Mouse (Mus musculus): ENCODE results near the gene Agpat4. TPM values are rescaled to one million over a fixed set of nuclear protein-coding genes. Genes with fewer than 3 reads are reported as not detected.
"Not testable (repeated sequence)": the region's sequence is repeated elsewhere in the genome, so short reads cannot be mapped to it uniquely, and the experiment has no call there.

Gene Agpat4
- polyA plus RNA-seq, 1 experiment from 2014 or later = 43.7 TPM

- DNase-seq (ENCODE audit: low spot score) = no peak
- peaks cover 16% of the 10 kb centered on the region for H3K36me3 ChIP-seq
- peak overlapping the region; percentile 61 for H3K27ac ChIP-seq (replicated peaks)
- H3K4me3 ChIP-seq = no peak overlapping the region
- H3K9me3 ChIP-seq (replicated peaks) = no peaks in the 10 kb centered on the region
- no peaks in the 10 kb centered on the region for H3K27me3 ChIP-seq (ENCODE audit: low read depth, poor library complexity, severe bottlenecking)
- H3K4me1 ChIP-seq = peaks cover 29% of the 10 kb centered on the region
- 77% methylated on average over 3 of the region's 3 CpGs for WGBS
These were observed 87.7 kb downstream of the Agpat4 start for GRCm38 (mm10) chr17:12206248-12206647.

- Histone ChIP-seq H3K36me3 (peaks cover 24% of the 10 kb centered on the region), H3K4me1 (peaks cover 29% of the 10 kb centered on the region), H3K27ac (replicated peaks) (0 out of 2 replicates have a peak overlapping the region, but pooled peaks have one; percentile 46), H3K27me3 (ENCODE audit: low read depth, poor library complexity, severe bottlenecking) (no peaks in the 10 kb centered on the region), H3K9me3 (replicated peaks) (no peaks in the 10 kb centered on the region), H3K4me3 (no peak overlapping the region)
- WGBS = 66% methylated on average over 1 of the region's 1 CpGs
- DNase-seq (ENCODE audit: low spot score) = no peak
These were observed 88.6 kb downstream of the Agpat4 start for GRCm38 (mm10) chr17:12207022-12207548.

DNA sequence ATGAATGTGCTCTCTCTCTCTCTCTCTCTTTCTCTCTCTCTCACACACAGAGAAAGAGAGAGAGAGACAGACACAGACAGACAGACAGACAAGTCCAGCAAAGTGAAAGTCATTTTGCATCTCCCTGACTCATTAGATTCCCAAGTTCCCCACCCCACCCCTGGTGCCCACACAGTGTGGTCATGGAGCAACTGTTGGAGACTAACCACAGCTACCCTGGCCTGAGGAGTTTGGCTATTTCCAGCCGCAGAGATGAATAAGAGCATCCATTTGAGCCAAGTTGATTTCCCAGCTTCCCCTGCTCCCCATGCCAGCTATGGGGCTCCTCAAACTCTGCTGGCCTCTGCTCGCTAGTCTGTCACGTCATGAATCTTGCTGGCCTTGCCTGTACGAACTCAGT lies 91.0 kb downstream of the Agpat4 start:
- peaks cover 22% of the 10 kb centered on the region for H3K4me1 ChIP-seq
- H3K4me3 ChIP-seq = no peak overlapping the region
- H3K9me3 ChIP-seq (replicated peaks) = no peaks in the 10 kb centered on the region
- no peak for DNase-seq (ENCODE audit: low spot score)
- no peaks in the 10 kb centered on the region for H3K27me3 ChIP-seq (ENCODE audit: low read depth, poor library complexity, severe bottlenecking)
- H3K36me3 ChIP-seq = peaks cover 45% of the 10 kb centered on the region
- WGBS = 90% methylated on average over 4 of the region's 4 CpGs
- no peak overlapping the region for H3K27ac ChIP-seq (replicated peaks)

DNA sequence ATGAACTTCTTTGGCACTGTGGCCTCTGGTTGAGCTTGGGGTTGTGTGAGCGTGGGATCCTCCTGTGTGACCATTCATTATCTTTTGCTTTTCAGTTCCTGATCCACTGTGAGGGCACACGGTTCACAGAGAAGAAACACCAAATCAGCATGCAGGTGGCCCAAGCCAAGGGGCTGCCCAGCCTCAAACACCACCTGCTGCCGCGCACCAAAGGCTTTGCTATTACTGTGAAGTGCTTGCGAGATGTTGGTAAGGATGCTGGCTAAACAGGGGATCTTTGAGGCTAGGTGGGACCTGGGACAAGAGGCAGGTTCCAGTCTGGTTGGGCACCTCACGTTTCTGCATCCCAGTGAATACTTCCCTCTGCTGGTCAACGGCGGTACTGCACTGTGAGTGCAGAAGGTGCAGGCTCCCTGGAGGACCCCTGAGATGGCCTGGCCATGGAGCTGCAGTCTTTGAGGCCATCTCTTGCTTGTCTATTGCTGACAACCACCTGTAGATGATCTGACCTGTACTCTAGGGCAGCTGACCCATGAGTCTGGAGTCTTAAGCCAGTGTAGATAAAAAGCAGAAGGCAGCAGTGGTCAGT lies 92.1 kb downstream of the Agpat4 start:
- Histone ChIP-seq H3K36me3 (peaks cover 57% of the 10 kb centered on the region), H3K27me3 (ENCODE audit: low read depth, poor library complexity, severe bottlenecking) (no peaks in the 10 kb centered on the region), H3K4me1 (peaks cover 14% of the 10 kb centered on the region), H3K27ac (replicated peaks) (no peak overlapping the region), H3K9me3 (replicated peaks) (no peaks in the 10 kb centered on the region), H3K4me3 (no peak overlapping the region)
- DNase-seq (ENCODE audit: low spot score) = peak; percentile 83
- 42% methylated on average over 8 of the region's 8 CpGs for whole genome bisulfite sequencing

DNA sequence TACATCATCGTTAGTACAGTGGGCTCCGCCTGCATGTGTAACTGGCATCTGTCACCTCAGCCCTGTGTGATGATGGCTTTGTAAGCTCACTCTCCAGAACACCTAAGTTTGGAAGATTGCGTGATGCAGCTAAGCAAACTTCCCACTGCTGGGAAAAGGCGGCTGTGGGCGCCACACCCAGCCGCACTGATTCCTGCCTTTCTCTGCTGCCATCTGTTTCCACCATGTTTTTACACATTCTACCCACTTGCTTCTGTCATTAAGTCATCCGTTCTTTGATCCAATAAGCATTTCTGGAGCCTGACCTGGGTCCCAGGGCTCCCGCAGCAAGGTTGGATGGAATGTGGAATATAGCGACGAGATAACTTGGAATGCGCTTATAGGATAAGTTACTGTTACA lies 93.4 kb downstream of the Agpat4 start:
- H3K4me3 ChIP-seq = no peak overlapping the region
- peaks cover 67% of the 10 kb centered on the region for H3K36me3 ChIP-seq
- WGBS = 96% methylated on average over 11 of the region's 11 CpGs
- DNase-seq (ENCODE audit: low spot score) = no peak
- no peaks in the 10 kb centered on the region for H3K9me3 ChIP-seq (replicated peaks)
- H3K27me3 ChIP-seq (ENCODE audit: low read depth, poor library complexity, severe bottlenecking) = no peaks in the 10 kb centered on the region
- no peak overlapping the region for H3K27ac ChIP-seq (replicated peaks)
- peaks cover 5% of the 10 kb centered on the region for H3K4me1 ChIP-seq

GRCm38 (mm10) chr17:12212341-12212740 lies 93.8 kb downstream of the Agpat4 start:
- H3K27ac ChIP-seq (replicated peaks) = no peak overlapping the region
- WGBS = 88% methylated on average over 6 of the region's 6 CpGs
- no peaks in the 10 kb centered on the region for H3K9me3 ChIP-seq (replicated peaks)
- no peak for DNase-seq (ENCODE audit: low spot score)
- peaks cover 72% of the 10 kb centered on the region for H3K36me3 ChIP-seq
- no peaks in the 10 kb centered on the region for H3K27me3 ChIP-seq (ENCODE audit: low read depth, poor library complexity, severe bottlenecking)
- no peak overlapping the region for H3K4me3 ChIP-seq
- H3K4me1 ChIP-seq = peaks cover under 1% of the 10 kb centered on the region; the same call in 1 of the 2 replicates

DNA sequence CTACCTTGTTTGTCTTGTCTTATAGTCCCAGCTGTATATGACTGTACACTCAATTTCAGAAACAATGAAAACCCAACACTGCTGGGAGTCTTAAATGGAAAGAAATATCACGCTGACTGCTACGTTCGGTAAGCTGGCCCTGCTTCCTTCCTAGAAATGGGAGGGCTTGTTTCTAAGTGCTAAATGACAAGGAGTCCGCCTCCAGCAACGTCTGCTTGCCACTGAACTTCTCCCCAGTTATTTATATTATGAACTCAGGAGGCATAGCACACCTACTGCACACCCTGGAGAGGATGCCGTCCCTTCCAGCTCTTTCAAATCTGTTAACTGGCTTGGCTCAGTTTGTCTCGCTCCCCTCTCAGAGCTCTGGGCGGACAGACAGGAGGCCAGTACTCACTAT lies 94.9 kb downstream of the Agpat4 start:
- Histone ChIP-seq H3K9me3 (replicated peaks) (no peaks in the 10 kb centered on the region), H3K4me1 (peaks cover 1% of the 10 kb centered on the region; the same call in 1 of the 2 replicates), H3K36me3 (peaks cover 83% of the 10 kb centered on the region), H3K4me3 (no peak overlapping the region), H3K27me3 (ENCODE audit: low read depth, poor library complexity, severe bottlenecking) (no peaks in the 10 kb centered on the region), H3K27ac (replicated peaks) (no peak overlapping the region)
- 92% methylated on average over 8 of the region's 8 CpGs for WGBS
- no peak for DNase-seq (ENCODE audit: low spot score)

- DNase-seq (ENCODE audit: low spot score) = no peak
- H3K9me3 ChIP-seq (replicated peaks) = no peaks in the 10 kb centered on the region
- H3K4me3 ChIP-seq = no peak overlapping the region
These were observed 97.7 kb downstream of the Agpat4 start for GRCm38 (mm10) chr17:12216224-12216623.

DNA sequence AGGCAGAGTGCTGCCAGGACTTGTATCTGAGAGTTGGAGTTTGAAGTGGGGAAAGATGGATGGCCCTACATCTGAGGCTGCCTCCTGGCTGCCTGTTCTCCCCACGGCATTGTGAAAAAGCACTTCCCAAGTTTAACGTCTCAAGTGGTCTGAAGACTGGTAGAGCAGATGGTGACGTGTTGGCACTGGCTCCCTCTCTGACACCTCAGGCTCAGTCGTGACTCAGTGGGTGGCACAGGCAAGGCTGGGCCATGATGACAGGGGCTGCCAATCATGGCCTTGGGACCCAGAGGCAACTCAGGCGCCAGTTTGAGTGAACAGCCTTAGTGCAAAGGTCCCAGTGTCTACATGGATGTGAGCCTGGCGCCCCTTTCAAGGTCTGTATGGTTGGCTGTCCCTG lies 103.4 kb downstream of the Agpat4 start:
- H3K27me3 ChIP-seq (ENCODE audit: low read depth, poor library complexity, severe bottlenecking) = no peaks in the 10 kb centered on the region
- peaks cover 3% of the 10 kb centered on the region; the same call in 1 of the 2 replicates for H3K4me1 ChIP-seq
- H3K4me3 ChIP-seq = no peak overlapping the region
- DNase-seq (ENCODE audit: low spot score) = no peak
- no peak overlapping the region for H3K27ac ChIP-seq (replicated peaks)
- no peaks in the 10 kb centered on the region for H3K9me3 ChIP-seq (replicated peaks)
- H3K36me3 ChIP-seq = peaks cover 78% of the 10 kb centered on the region
- WGBS = 85% methylated on average over 6 of the region's 6 CpGs

More at GRCm38 (mm10) chr17:12216224-12216623, 97.7 kb downstream of the Agpat4 start:
- no peak overlapping the region for H3K27ac ChIP-seq (replicated peaks)
- H3K27me3 ChIP-seq (ENCODE audit: low read depth, poor library complexity, severe bottlenecking) = no peaks in the 10 kb centered on the region
- 87% methylated on average over 6 of the region's 6 CpGs for WGBS
- H3K36me3 ChIP-seq = peaks cover 100% of the 10 kb centered on the region
- peaks cover 3% of the 10 kb centered on the region; the same call in 1 of the 2 replicates for H3K4me1 ChIP-seq

DNA sequence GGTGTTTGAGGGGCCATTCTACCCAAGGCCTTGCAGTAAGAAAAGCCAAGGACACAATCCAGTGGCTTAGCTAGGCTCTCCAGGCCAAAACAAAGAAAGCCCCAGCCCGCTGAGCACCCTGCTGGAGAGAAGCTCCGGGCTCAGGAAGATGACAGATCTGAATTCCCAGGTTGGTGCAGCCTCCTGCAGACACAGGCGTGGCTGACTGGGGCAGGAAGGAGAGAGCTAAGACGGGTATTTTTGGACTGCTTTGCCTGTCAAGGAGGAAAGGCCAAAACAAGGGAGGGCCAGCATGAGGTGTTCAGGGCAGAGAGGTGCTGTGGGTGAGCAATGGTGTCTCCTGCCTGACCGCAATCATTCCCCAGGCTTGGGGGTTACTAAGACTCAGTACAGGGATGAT lies 105.2 kb downstream of the Agpat4 start:
- Histone ChIP-seq H3K9me3 (replicated peaks) (no peaks in the 10 kb centered on the region), H3K4me1 (no peaks in the 10 kb centered on the region), H3K27ac (replicated peaks) (no peak overlapping the region), H3K27me3 (ENCODE audit: low read depth, poor library complexity, severe bottlenecking) (no peaks in the 10 kb centered on the region), H3K4me3 (no peak overlapping the region), H3K36me3 (peaks cover 78% of the 10 kb centered on the region)
- WGBS = 27% methylated on average over 5 of the region's 5 CpGs
- DNase-seq (ENCODE audit: low spot score) = no peak

DNA sequence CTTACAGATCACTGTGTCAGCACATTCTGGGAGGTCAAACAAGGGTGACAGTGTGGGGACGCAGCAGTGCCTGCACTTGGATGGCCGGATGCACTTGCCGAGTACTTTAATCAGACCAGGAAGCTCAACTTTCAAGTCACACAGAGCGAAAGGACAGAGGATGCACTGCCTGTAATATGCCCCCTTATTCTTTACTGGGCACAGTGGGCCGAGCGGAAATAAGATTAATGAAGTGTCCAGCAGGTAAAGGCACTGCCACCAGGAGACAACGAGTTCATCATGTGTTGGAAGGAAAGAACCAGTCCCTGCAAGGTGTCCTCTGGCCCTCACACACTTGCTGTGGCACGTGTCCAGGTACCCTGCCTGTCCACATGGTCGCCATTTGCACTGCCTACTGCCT lies 105.6 kb downstream of the Agpat4 start:
- Histone ChIP-seq H3K4me1 (no peaks in the 10 kb centered on the region), H3K36me3 (peaks cover 78% of the 10 kb centered on the region), H3K4me3 (no peak overlapping the region), H3K27me3 (ENCODE audit: low read depth, poor library complexity, severe bottlenecking) (no peaks in the 10 kb centered on the region), H3K9me3 (replicated peaks) (no peaks in the 10 kb centered on the region), H3K27ac (replicated peaks) (no peak overlapping the region)
- DNase-seq (ENCODE audit: low spot score) = no peak
- WGBS = 84% methylated on average over 9 of the region's 9 CpGs

DNA sequence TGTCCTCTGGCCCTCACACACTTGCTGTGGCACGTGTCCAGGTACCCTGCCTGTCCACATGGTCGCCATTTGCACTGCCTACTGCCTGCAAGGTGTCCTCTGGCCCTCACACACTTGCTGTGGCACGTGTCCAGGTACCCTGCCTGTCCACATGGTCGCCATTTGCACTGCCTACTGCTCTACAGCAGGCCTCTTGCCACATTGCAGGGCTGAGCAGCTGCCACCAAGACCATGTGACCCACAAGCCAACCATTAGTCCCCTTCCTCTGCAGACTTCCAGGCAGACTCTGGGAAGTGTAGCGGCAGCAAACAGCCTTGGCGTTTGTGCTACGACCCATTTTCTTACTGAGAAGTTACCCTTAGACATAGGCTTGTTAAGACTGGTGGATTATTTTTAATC lies 106.0 kb downstream of the Agpat4 start:
- H3K27me3 ChIP-seq (ENCODE audit: low read depth, poor library complexity, severe bottlenecking); H3K4me3 ChIP-seq; H3K9me3 ChIP-seq (replicated peaks); DNase-seq (ENCODE audit: low spot score); H3K4me1 ChIP-seq; H3K27ac ChIP-seq (replicated peaks): not testable (repeated sequence)
- peaks cover 78% of the 10 kb centered on the region for H3K36me3 ChIP-seq
- WGBS = 94% methylated on average over 6 of the region's 7 CpGs

DNA sequence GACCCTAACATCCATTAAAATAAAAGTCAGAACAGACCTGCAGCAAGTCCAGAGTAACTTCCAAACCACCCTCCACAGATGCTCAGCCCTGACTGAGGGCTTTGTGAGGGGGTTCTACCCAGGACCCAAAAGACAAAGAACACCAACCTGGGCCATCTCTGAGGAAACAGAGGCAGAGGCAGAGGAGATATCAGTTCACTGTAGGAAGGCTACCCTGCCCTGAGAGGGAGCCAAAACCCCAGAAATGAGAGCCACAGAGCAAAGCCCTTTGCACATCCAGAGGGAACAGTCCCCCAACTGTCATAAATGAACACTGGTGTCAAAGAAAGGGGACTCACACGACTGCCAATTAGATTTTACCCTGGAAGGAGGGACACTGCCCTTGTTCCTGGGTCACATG lies 106.7 kb downstream of the Agpat4 start:
- DNase-seq (ENCODE audit: low spot score) = no peak
- Histone ChIP-seq H3K36me3 (peaks cover 78% of the 10 kb centered on the region), H3K4me1 (no peaks in the 10 kb centered on the region)

More for the DNA sequence above, 106.7 kb downstream of the Agpat4 start:
- Histone ChIP-seq H3K27me3 (ENCODE audit: low read depth, poor library complexity, severe bottlenecking) (no peaks in the 10 kb centered on the region), H3K4me3 (no peak overlapping the region), H3K27ac (replicated peaks) (no peak overlapping the region), H3K9me3 (replicated peaks) (no peaks in the 10 kb centered on the region)
- WGBS = 79% methylated on average over 1 of the region's 1 CpGs
